Mouse (Mus musculus) R1 (cell line): Measurements from ENCODE around the gene Cabp1.
"Not testable (repeated sequence)": the region's sequence is repeated elsewhere in the genome, so short reads cannot be mapped to it uniquely, and the experiment has no call there.

Source experiments
- DNase-seq: peaks from one replicate; pipeline ENCODE4 v3.0.0-alpha.2; 2018; ENCODE audit warnings: low read depth, low spot score

Cabp1 gene

DNA sequence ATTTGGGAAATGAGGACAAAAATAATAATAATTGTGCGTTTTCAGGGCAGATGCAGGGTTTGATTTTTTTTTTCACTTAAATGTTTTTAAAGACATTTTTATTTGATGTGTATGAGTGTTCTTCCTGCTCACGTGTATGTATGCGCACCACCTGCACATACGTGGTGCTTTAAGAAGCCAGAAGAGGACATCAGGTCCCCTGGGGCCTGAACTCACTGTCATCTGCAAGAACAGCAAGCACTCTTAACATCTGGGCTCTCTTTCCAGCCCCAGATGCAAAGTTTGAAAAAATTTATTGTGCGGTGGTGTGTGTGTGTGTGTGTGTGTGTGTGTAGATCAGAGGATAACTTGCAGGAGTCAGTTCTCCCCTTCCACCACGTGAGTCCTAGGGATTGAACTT, 16.3 kb downstream of the Cabp1 start:
- no peak for DNase-seq

DNA sequence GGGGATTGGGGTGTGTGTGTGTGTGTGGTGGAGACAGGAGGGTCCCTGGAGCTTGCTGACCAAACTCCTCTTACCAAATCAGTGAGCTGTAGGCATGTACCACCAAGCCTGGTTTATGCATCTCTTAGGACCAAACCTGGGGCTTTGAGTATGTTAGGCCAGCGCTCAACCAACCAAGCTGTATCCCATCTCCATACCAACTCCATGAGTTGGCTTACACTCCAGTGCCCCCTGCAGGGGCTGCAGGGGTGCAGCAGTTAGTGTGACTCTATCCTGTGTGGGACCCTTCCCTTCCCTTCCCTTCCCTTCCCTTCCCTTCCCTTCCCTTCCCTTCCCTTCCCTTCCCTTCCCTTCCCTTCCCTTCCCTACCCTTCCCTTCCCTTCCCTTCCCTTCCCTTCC, 19.6 kb downstream of the Cabp1 start:
- peak; percentile 72 for DNase-seq

DNA sequence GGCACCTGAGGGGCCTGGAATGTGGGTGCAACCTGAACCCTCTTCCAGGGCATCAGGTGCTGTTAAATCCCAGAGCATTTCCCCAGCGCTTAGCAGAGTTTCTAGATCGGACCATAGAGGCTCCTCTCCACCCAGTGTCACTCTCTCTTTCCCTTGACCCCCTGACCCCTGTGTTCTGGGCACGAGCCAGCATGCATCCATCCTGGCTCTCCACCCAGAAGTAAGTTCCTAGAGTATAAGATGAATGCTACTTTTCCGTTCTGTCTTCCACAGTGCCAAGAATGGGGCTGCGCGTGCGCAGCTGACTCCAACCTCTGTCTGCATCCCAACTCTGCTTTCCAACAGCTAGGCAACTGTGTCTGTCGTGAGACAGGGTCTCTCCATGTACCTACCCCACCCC, 24.0 kb downstream of the Cabp1 start:
- DNase-seq, result no peak

DNA sequence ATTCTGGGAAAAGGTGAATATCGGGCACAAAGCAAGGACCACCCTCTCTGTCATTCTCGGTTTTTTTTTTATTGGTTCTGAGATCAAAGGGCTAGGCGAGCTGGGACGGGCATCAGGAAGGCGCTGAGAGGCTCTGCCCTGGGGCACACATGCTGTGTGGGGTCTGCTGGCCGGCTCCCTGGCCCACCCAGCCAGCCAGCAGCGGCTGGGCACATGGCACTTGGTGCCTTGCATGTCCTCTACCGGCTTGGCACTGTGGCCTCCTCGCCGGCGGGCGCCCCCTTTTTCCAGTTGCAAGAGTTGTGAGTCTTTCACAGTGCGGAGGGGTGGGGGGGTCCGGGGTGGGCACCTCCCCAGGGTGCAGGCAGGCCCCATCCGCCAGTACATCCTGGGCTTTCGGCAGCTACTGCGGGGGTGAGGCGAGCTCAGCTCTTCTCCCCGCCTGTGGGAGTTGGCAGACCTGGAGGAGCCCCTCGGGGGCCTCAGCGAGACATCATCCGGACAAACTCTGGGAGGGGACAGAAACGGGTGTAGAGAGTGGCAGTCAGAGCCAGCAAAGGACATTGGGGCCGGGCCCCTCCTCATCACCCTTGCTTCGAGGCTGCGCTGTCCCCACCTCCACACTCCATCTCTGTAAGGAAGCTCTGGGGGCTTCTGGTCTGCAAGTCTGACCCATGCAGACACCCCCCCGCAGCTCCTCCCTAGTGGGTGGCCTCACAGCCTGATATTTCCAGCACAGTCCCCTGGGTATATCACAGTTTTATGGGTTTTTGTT, 25.4 kb downstream of the Cabp1 start:
- DNase-seq, result no peak

DNA sequence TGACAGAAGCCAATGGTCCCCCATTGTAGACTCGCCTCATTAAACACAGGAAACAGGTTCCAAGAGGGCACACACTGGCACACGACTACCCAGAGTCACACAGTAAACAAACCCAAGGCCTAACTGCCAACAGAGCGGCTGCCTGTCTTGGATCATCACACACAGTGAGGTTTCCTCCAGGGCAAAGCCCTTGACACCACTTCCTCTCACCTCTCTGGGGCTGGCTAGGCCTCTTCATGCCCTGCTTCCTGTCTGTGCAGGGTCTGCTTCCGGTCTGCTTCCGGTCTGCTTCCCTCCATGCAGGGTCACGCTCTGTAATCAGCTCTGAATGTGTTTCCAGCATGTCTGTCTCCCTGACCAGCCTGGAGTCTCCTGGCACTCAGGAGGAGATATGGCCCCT, 26.8 kb downstream of the Cabp1 start:
- peak; percentile 51 for DNase-seq

DNA sequence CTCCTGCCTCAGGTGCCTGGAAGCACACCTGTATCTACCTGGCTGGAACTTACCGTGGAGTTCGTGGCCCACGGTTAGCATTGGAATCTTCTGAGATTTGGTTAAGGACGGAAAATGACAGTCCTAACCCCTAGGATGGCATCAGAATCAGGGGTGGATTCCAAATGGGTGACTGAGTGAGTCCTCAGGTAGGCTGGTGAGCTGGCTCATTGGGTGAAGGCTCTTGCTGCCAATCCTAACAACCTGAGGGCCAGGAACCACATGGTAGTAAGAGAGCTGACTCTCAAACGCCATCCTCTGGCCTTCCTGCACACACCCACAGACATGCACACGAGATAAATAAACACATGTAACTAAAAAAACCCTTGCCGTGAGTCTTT, 27.4 kb downstream of the Cabp1 start:
- DNase-seq, result no peak

DNA sequence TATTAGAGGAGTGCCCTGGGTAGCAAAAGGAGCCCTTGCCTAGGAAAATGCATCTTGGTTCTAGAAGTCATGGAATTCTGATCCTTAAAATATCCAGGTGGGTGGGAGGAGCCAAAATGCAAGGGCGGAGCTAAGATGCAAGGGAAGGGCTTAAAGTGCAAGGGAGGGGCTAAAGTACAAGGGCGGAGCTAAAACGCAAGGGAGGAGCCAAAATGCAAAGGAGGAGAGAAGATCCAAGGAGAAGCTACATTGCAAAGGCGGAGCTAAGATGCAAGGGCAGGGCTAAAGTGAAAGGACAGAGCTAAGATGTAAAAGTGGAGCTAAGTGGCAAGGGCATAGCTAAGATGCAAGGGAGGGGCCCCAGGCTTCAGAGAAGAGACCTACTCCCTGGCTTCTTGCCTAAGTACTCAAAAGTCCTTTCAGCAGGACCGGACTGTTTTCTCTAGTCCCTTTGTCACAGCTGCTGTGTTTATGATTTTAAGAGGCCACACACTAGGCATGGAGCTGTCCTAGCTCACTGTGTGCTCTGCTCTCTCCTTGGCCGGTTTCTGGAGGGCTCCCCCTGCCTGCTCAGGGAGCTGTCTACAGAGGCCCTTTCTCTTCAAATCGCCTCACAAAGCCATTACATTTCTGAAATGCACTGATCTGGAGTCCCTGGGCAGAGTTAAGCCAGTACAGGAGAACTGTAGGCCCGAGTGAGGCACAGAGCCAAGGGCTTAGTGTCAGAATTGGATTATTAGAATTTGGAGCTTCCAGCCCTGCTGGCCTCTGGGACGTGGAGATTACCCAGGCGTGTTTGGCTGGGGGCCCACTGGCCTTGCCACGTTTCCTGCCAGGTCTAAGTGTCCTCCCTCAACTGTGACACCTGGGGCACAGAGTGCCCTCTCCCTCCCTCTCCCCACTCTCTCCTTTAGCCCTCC, 28.0 kb downstream of the Cabp1 start:
- peak; percentile 98 for DNase-seq

DNA sequence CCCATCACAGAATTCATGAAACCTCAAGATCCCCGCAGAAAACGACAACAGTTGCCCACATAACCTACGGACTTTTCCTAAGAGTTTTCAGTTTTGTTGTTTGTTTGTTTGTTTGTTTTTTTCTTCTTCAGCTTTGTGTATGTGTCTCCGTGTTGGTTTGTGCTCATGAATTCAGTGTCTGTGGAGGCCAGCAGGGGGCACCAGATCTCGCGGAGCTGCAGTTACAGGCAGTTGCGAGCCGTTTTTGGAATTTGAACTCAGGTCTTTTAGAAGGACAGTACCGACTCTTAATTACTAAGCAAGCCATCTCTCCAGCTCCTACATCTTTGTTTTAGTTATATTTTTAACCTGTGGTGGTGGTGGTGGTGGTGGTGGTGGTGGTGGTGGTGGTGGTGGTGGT, 28.8 kb downstream of the Cabp1 start:
- DNase-seq, result peak; percentile 76

DNA sequence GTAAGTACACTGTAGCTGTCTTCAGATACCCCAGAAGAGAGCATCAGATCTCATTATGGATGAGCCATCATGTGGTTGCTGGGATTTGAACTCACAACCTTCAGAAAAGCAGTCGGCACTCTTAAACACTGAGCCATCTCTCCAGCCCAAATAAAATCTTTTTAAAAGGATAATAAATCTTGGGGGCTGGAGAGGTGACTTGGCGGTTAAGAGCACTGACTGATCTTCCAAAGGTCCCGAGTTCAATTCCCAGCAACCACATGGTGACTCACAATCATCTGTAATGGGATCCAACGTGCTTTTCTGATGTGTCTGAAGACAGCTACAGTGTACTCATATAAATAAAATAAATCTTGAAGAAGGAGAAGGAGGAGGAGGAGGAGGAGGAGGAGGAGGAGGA, 29.7 kb downstream of the Cabp1 start:
- DNase-seq, result not testable (repeated sequence)

DNA sequence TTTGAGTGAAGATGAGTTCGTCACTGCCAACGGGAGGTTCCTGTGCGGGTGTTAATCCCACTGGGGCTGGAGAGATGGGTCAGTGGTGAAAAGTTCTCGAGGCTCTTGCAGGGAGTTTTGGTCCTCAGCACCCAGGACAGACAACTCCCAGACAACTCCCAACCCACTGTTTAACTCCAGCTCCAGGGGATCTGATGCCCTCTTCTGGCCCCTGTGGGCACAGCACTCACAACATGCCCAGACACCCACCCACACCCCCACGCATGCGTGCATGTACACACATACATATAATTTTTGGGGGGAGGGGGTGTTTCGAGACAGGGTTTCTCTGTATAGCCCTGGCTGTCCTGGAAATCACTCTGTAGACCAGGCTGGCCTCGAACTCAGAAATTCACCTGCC, 30.6 kb downstream of the Cabp1 start:
- peak; percentile 90 for DNase-seq

DNA sequence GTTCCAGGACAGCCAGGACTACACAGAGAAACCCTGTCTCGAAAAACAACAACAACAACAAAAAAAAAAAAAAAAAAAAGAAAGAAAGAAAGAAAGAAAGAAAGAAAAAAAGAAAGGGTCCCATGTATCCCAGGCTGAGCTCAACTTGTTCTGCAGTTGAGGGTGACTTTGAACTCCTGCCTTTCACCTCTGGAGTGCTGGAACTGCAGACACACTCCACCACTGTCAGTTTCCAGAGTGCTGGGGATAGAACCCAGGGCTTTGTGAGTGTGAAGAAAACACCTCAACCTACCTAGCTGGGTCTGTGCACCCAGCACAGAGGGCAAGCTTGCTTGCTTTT, 32.3 kb downstream of the Cabp1 start:
- not testable (repeated sequence) for DNase-seq

DNA sequence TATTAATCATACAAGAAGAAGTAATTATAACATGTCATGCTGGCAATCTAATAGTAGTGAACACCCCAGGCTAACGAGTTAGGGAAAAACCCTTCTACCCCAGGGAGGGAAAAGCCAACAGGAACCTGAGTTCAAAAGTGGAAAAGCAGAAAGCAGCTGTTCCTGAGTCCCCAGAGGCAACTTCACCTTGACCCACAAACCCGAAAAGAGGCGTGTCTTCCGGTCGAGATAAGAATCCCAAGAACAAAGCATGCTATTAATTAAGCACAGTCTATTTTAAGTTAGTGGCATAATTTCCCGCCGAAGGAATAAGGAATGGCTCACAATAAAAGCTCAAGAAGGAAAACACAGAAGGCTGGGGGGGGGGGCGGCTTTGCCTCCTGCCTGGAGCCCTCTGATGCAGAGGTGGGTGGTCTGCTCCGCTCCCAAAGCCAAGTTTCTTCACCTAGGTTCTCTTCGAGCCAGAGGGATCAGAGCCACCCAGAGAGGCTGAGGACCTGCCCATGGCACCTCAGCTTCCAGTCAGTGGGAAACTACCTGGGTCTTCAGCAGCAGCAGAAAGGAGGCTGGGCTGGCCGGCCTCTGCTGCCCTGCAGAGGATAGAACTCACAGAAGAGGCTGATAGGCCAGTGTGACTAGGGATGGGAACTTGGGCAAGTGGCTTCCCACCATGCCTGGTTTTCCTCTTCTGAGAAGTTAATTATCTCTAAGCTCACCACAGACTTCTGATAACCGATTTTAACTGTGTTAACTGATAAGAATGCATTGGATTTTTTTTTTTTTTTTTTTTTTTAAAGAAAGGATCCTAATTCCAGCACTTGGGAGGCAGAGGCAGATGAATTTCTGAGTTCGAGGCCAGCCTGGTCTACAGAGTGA, 32.9 kb downstream of the Cabp1 start:
- DNase-seq, result peak; percentile 53

DNA sequence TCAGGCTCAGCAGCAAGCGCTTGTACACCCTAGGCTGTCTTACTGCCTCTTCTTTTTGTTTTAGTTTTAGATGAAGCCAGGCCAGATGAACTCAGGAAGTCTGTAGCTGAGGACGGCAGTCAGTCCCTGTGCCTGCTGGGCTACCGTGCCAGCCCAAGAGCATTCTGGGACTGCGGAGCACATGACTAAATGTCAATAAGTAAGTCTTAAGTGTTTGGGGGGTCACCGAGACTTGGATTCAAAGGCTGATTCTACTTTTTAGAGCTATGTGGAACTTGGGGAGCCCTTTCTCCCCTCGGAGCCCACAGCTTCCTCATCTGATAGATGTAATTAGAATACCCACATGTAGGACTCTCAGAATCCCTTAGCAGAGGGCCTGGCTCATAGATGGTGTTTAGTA, 33.5 kb downstream of the Cabp1 start:
- DNase-seq, result no peak

DNA sequence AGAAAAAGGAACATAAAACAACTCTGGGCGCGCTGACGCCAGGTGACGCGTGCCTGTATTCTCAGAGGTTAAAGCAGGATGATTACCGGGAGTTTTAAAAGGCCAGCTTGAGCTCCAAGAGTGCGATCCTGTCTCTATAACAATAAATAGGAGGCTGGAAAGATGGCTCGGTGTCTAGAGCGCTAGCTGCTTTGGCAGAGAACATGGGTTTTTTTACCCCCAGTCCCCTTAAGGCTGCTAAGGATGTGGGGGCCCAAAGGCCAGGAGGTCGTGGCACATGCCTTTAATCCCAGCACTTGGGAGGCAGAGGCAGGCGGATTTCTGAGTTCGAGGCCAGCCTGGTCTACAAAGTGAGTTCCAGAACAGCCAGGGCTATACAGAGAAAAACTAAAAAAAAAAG, 35.0 kb downstream of the Cabp1 start:
- DNase-seq, result no peak

DNA sequence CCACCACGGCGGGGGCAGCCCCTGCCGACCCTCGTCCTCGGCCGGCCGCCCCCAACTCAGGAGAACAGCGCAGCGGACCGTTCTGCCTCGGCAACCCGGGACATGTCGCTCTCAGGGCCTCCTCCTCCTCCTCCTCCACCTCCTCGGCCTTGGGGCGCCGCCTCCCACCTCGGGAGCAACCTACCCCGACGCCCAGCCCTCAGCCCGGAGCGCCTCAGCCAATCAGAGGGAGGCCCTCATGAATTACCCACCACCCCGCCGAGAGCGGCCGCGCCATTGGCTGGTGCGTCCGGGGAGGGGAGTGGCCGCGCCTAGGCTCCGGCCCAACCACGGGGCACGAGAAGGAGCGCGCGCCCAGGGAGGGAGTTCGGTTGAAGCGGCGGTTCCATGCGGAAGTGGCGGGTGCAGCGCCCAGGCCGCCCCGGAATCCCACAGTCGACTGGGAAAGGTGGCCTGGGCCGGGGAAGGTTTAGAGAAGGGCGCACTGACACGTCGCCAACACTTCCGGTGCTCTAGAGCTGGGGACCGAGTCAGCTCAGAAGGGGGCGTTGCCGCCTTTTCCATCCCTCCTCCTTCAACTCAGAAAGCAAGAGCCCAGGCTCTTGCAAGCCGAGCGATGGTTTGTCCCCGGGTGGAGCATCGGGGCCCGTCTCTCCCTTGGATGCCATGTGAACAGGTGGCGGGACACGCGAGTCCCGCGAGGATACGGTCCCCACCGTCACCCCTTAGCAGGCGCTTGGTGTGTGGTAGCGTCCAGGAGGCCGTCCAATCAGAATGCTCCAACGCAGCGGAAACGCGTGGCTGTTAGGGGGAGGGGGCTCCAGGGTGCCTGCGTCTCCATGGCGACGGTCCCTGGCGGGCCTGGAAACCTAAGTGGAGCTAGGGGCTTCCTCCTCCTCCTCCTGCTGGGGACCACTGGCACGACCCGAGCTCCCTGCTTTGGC, 35.9 kb downstream of the Cabp1 start, which contains the start of gene Mlec:
Gene Mlec, minus strand, starts transcription at position 140 of the 944 bp plus-strand sequence.
- peak; percentile 99 for DNase-seq

DNA sequence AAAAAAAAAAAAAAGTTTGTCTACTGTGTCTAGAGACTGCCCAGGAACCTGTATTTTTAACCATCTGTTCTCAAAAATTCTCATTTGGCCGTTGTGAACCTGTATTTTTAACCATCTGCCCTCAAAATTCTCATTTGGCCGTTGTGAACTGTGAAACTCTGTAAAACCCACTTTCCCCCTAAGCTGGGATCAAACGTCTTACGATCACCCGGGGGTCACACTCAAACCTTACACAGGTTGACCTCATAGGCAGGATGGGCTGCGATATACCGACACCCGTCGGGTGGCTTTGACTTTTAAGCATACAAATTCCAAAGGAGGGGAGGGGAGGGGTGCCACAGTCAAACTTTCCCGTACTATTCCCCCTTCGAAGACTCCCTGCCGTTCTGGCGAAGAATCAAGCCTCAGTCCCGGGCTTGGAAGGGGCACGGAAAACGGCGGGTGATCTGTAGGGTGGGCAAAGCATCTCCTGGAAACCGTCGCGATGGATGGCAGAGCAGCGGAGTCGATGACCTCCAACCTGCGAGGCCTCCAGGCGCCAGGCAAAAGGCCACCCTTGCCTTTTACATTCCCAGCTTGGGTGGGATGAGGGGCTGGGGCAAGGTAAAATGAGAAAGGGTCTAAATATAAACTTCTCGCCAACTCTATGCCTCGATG, 37.1 kb downstream of the Cabp1 start:
- peak; percentile 79 for DNase-seq

DNA sequence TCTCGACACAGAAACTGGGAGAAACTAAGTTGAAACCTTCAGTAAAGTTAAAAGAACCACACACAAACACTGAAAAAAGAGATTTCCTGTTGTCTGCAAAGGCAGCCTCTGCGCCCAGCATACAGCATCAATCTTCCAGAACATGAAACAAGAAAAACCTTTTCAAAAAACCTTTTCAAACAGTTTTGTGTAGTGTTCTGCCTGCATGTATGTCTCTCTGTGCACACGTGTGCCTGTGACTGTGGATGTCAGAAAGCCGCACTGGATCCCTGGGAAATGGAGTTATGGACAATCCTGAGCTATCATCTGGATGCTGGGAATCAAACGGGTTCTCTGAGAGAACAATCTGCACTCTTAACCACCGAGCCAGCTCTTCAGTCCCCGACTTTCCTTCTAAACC, 37.8 kb downstream of the Cabp1 start:
- no peak for DNase-seq

DNA sequence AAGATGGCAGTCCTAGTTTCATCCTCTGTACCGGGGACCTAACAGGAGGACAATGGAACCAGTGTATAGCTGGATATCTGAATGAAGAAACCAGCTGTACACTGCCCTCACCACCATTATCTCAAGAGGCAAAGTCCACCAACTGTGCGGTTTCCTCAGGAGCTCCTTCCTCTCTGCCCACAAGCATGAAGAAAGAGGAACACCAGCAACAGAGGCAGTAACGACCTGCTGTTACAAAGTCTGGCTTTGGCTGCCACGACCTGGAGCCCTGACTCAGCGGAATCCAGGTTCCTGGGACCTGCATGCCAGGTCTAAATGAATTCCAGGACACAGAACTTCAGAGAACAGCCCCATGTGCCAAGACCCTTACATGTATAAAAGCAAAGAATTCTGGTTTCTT, 38.4 kb downstream of the Cabp1 start:
- DNase-seq, result no peak

DNA sequence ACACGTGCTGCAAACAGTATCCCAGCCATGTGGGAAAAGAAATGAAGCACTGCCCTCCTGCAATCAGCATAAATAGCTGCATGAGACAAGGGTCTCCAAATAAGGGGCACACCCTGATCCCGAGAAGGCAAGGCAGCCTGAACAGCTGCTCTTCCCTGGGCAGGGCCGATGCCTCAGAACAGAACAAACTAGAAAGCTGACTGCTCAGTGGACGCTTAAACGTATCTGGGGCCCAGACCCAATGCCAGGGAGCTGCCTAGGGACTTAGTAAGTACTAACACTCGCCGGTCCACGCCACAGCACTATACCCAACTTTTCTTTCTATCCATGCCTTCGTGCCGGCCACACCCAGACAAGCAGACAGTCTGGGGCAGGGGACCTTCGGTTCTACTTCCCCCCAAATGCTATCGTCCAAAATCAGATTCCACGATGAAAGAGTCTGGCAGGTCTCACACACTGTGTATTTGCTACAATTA, 39.0 kb downstream of the Cabp1 start:
- DNase-seq, result peak; percentile 80
